Mouse (Mus musculus): ENCODE measurements around the gene Olfr727.

DNA sequence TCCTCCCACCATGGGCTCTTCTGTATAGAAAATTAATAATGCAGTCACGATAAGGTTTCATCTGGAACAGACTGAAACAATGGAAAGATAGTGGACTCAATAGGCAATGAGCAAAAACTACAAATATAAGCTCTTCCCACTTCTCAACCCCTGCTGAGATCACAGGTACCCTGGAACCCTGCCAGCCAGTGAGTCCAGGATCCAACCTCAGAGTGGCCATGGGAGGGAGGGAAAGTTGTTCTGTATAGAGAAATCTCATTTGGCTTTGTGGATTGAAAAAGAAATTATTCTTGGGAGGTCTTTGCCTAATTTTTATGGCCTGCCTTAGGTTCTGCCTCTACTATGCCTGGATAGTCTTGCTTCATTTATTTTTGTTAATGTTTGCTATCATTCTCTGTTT lies 32.1 kb upstream of the Olfr727 start, which contains the start of gene Olfr726:
- TF ChIP-seq POLR2A (IDR thresholded peaks at IDR 0.05; ENCODE audit: borderline replicate concordance, insufficient read depth, low read length) (no peak), CTCF (IDR thresholded peaks at IDR 0.05; ENCODE audit: borderline replicate concordance, insufficient read depth, low read depth, low read length) (no peak)
